In the genomic region with DNA sequence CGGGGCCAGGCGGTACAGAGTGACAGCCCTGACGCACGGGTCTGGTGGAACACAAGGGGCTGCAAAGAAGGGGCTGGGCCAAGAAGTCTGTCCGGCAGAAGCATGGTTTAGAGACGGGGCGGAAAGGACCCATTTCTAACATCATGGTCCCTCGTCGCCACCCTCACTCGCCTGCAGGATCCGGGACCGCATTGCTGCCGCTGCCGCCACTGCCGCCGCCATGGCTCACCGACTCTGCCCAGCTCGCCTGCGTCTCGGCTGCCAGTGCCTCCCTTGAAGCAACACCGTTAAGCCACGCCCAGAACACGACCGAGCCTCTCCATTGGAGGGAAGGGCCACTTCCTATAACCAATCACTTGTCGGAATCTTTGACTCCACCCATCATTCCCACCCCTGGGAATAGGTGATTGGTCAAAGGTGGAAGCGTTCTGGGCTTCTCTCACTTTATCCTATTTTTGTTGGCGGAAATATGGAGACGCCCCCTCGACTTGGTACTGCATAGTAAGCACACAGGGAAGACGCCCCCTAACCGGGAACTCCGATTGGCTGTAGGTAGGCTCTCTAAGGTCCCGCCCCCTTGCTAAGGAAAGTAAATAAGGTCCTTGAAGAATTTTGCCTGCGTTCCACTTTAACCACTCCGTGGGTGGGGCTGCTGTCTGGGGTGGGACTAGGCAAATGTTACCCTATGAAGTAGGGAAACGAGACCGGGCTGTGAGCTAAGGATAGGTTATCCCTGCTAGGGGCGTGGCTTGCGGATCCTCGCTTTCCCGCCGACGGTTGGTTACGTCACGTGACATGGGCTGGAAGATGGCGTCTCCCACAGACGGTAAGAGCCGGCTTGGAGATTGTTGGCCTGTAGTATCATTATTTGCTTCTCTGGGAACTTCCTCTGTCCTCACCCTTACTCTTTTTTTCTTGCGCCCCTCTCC, we compare ENCODE assay signal across 8 mouse cellular contexts. TPM values are rescaled to one million over a fixed set of nuclear protein-coding genes. Genes with fewer than 3 reads are reported as not detected.
DNase-seq lines count a peak whose midpoint lies in the region; ATAC-seq and TF ChIP-seq lines count a peak whose summit lies in the region.

A gene (minus strand): TSS at position 287 of the 929 bp plus-strand sequence.
A gene (plus strand): TSS at position 705 of the 929 bp plus-strand sequence.

- WGBS in forebrain, embryonic 15.5 days, result under 1% methylated on average over 49 of the region's 49 CpGs
- WGBS in lung, adult 2 months, result under 1% methylated on average over 49 of the region's 49 CpGs

- peak; percentile 97 for TF ChIP-seq POLR2A in lung, adult 2 months (IDR thresholded peaks at IDR 0.05; ENCODE audit: borderline replicate concordance, extremely low read depth, low read depth, low read length)

- ATAC-seq in forebrain, embryonic 15.5 days (replicated peaks), result peak; percentile 98
- ATAC-seq in neutrophil, adult 5-6 weeks (ENCODE audit: extremely low read depth, insufficient number of reproducible peaks, low FRiP score, poor library complexity, severe bottlenecking), result peak; percentile 92

- intact Hi-C loops in heart, postnatal 25 days (cut with DNase I), result loop anchor here (2.0 kb wide), 1 partner anchor 32 kb away; no protein-coding TSS in a partner anchor

- peaks cover 7% of the 10 kb centered on the region; the same call in 1 of the 2 replicates for H3K27me3 ChIP-seq in forebrain, embryonic 15.5 days

- H3K4me1 ChIP-seq in ES-E14 (ENCODE audit: control insufficient read depth in 2 of 2, insufficient read depth in 2 of 2, low read length in 2 of 2, poor library complexity in 1 of 2), result 0 out of 4 replicates have a peak, but pooled peaks cover 0 to 2% of the 10 kb centered on the region in 2 experiments
- H3K4me1 ChIP-seq in forebrain, embryonic 15.5 days, result peaks cover 24% of the 10 kb centered on the region
- H3K4me1 ChIP-seq in lung, adult 2 months (ENCODE audit: control insufficient read depth, insufficient read depth, low read length), result peaks cover 2% of the 10 kb centered on the region; the same call in 1 of the 2 replicates

- DNase-seq in ES-E14 (ENCODE audit: low read depth, low spot score), result peak; percentile 99
- DNase-seq in cerebellum, adult 11-12 months, result peak; percentile 99
- DNase-seq in heart, postnatal 25 days (ENCODE audit: low spot score), result peak; percentile 97
- peak; percentile 96 to 99 for DNase-seq in layer of hippocampus, adult 18-20 months (ENCODE audit: low spot score in 2 of 2)
- peak; percentile 94 for DNase-seq in lung, adult 2 months
- peak; percentile 94 to 98 for DNase-seq in thymus, adult 18-20 months

- H3K4me3 ChIP-seq in ES-E14 (ENCODE audit: insufficient read depth in 1 of 2, low read depth in 1 of 2, low read length in 2 of 2, poor library complexity in 1 of 2, severe bottlenecking in 1 of 2), result peak within 1 kb of the TSS; percentile 84 to 96
- peak within 1 kb of the TSS; percentile 53 for H3K4me3 ChIP-seq in forebrain, embryonic 15.5 days
- peak within 1 kb of the TSS; percentile 74 for H3K4me3 ChIP-seq in lung, adult 2 months (replicated peaks; ENCODE audit: extremely low read depth, low read depth, low read length)

- H3K27ac ChIP-seq in ES-E14 (ENCODE audit: insufficient read depth, low read depth, low read length, poor library complexity, severe bottlenecking), result peak within 1 kb of the TSS; percentile 11; the same call in 1 of the 2 replicates
- H3K27ac ChIP-seq in forebrain, embryonic 15.5 days (replicated peaks), result peak within 1 kb of the TSS; percentile 67

- H3K9me3 ChIP-seq in ES-E14 (ENCODE audit: control insufficient read depth, insufficient read depth, low read depth, low read length), result no peaks in the 10 kb centered on the region
- H3K9me3 ChIP-seq in forebrain, embryonic 15.5 days, result no peaks in the 10 kb centered on the region

- in situ Hi-C loops in ES-E14 (cut with MboI; ENCODE audit: low sequenced_read_pairs in 2 of 2, unreplicated experiment in 2 of 2), result no loop called here

- TF ChIP-seq CTCF in lung, adult 2 months (IDR thresholded peaks at IDR 0.05; ENCODE audit: insufficient read depth, low read length), result no peak

- peak within 1 kb of the TSS; percentile 81 for H3K9ac ChIP-seq in ES-E14 (ENCODE audit: insufficient read depth, low read depth, low read length, poor library complexity, severe bottlenecking)
- peak within 1 kb of the TSS; percentile 58 for H3K9ac ChIP-seq in forebrain, embryonic 15.5 days (replicated peaks)

- peak within 1 kb of the TSS; percentile 90 for H3K4me2 ChIP-seq in forebrain, embryonic 15.5 days (replicated peaks)

- H3K36me3 ChIP-seq in ES-E14 (ENCODE audit: control insufficient read depth, insufficient read depth, low read length, poor library complexity, severe bottlenecking), result no peaks in the 10 kb centered on the region
- H3K36me3 ChIP-seq in forebrain, embryonic 15.5 days, result no peaks in the 10 kb centered on the region

TF ChIP-seq in ES-E14, 5 proteins besides CTCF, POLR2A, EP300 and RAD21:
- TF ChIP-seq MAFK (IDR thresholded peaks at IDR 0.05; ENCODE audit: insufficient read depth, low read depth, low read length) (peak; percentile 69), ZNF384 (IDR thresholded peaks at IDR 0.05; ENCODE audit: low read depth, low read length) (no peak), CHD2 (IDR thresholded peaks at IDR 0.05; ENCODE audit: low read depth, low read length) (peak; percentile 85), ZC3H11A (IDR thresholded peaks at IDR 0.05; ENCODE audit: borderline replicate concordance, low read depth, low read length) (no peak), HCFC1 (IDR thresholded peaks at IDR 0.05; ENCODE audit: borderline replicate concordance, insufficient read depth, low read length) (peak; percentile 65; the same call in 1 of the 2 replicates)
TF ChIP-seq in ES-E14: peak in this region for 3.

RNA-seq across cellular contexts. Expression of the first gene that starts in this region (rescaled TPM):
- total RNA-seq in ES-E14 (2012; rRNA removed), result 11.4 and 11.9 TPM in 2 replicates
- 29.9 and 34.6 TPM in 2 replicates for polyA plus RNA-seq in forebrain, embryonic 15.5 days (2015; fragmentation: Nextera tagmentation; extraction: Ambion mirVana)
- 100 to 1,000 TPM; 178 to 183 TPM for total RNA-seq in heart, postnatal 25 days (2021)
- total RNA-seq in layer of hippocampus, adult 18-20 months (2021), result 10 to 100 TPM; 58.8 to 59.6 TPM
- 18.4 and 27.3 TPM in 2 replicates for polyA plus RNA-seq in lung, adult 2 months (2012; rRNA removed)
- total RNA-seq in neutrophil, adult 5-6 weeks (2017), result 5.9 and 7.0 TPM in 2 replicates

RNA-seq across cellular contexts. Expression of the second gene that starts in this region (rescaled TPM):
- total RNA-seq in ES-E14 (2012; rRNA removed), result 10.5 and 13.0 TPM in 2 replicates
- 39.1 and 39.3 TPM in 2 replicates for polyA plus RNA-seq in forebrain, embryonic 15.5 days (2015; fragmentation: Nextera tagmentation; extraction: Ambion mirVana)
- total RNA-seq in heart, postnatal 25 days (2021), result 10 to 100 TPM; 10.2 to 12.2 TPM
- total RNA-seq in layer of hippocampus, adult 18-20 months (2021), result 10 to 100 TPM; 26.8 to 28.6 TPM
- 11.4 and 14.1 TPM in 2 replicates for polyA plus RNA-seq in lung, adult 2 months (2012; rRNA removed)
- 11.0 and 29.6 TPM in 2 replicates for total RNA-seq in neutrophil, adult 5-6 weeks (2017)

Comparison
In these comparisons a context has a peak if more than half of its experiments do, and no peak if none do; other contexts are left out.
1. Peak in every context shown above with its lines: DNase-seq, ATAC-seq, H3K4me3 ChIP-seq and H3K27ac ChIP-seq.